Mouse (Mus musculus): ENCODE data around the gene Ada. TPM values are rescaled to one million over a fixed set of nuclear protein-coding genes. Genes with fewer than 3 reads are reported as not detected.

The Ada gene
- total and polyA plus RNA-seq, 3 experiments: 18.0 to 24.0 (median 19.9) TPM

GRCm38 (mm10) chr2:163702921-163703320, 47.1 kb downstream of the Ada start:
- Histone ChIP-seq H3K4me1 (ENCODE audit: control insufficient read depth in 1 of 2, insufficient read depth in 2 of 2) (peaks cover 31 to 96% of the 10 kb centered on the region in 2 experiments), H3K9me3 (replicated peaks; ENCODE audit: low read length) (no peaks in the 10 kb centered on the region), H3K27ac (ENCODE audit: insufficient read depth, low read depth) (peak overlapping the region; percentile 97), H3K9ac (ENCODE audit: insufficient read depth, low read depth) (peak overlapping the region; percentile 78), H3K27me3 (replicated peaks) (no peaks in the 10 kb centered on the region), H3K4me3 (replicated peaks in 1 of 3; ENCODE audit: low read depth in 2 of 3, low read length in 2 of 3, poor library complexity in 1 of 3) (no peak overlapping the region), H3K79me2 (replicated peaks; ENCODE audit: control insufficient read depth, extremely low read depth, insufficient read depth, poor library complexity, severe bottlenecking) (peaks cover 96% of the 10 kb centered on the region), H3K4me2 (ENCODE audit: insufficient read depth, low read depth, poor library complexity, severe bottlenecking) (peak overlapping the region; percentile 24), H3K36me3 (replicated peaks in 1 of 2; ENCODE audit: control insufficient read depth in 1 of 2, insufficient read depth in 1 of 2, low read length in 1 of 2) (peaks cover 24 to 56% of the 10 kb centered on the region in 2 experiments)
- dilution Hi-C loops (cut with MboI; ENCODE audit: extremely low pct_ligation_motif_present, extremely low pct_unique_long_range_greater_than_20kb, low sequenced_read_pairs) (no loop called here), in situ Hi-C loops (cut with MboI; ENCODE audit: low pct_ligation_motif_present, low pct_unique_long_range_greater_than_20kb, low sequenced_read_pairs) (no loop called here)
- TF ChIP-seq RCOR1 (conservative IDR thresholded peaks at IDR 0.05; ENCODE audit: low read depth, low read length) (no peak), MAX (IDR thresholded peaks at IDR 0.05; ENCODE audit: low read length) (no peak), KAT2A (IDR thresholded peaks at IDR 0.05; ENCODE audit: insufficient replicate concordance, low read length) (no peak), IRF4 (IDR thresholded peaks at IDR 0.05; ENCODE audit: low read depth, low read length) (no peak), USF2 (conservative IDR thresholded peaks at IDR 0.05; ENCODE audit: low read depth, low read length) (no peak), BHLHE40 (IDR thresholded peaks at IDR 0.05; ENCODE audit: low read depth, low read length) (no peak), NELFE (IDR thresholded peaks at IDR 0.05; ENCODE audit: low read depth, low read length) (no peak), POLR2A (IDR thresholded peaks at IDR 0.05; ENCODE audit: low read depth, low read length) (no peak), MEF2A (IDR thresholded peaks at IDR 0.05; ENCODE audit: borderline replicate concordance, low read depth, low read length) (no peak), ZC3H11A (IDR thresholded peaks at IDR 0.05; ENCODE audit: low read depth, low read length) (no peak), JUND (conservative IDR thresholded peaks at IDR 0.05; ENCODE audit: low read depth, low read length) (no peak), MAZ (IDR thresholded peaks at IDR 0.05; ENCODE audit: low read depth, low read length) (no peak)
- no peak for DNase-seq (ENCODE audit: extremely low read depth)

- Histone ChIP-seq H3K9me3 (replicated peaks; ENCODE audit: low read length) (no peaks in the 10 kb centered on the region), H3K4me3 (replicated peaks in 1 of 3; ENCODE audit: low read depth in 2 of 3, low read length in 2 of 3, poor library complexity in 1 of 3) (no peak overlapping the region), H3K4me2 (ENCODE audit: insufficient read depth, low read depth, poor library complexity, severe bottlenecking) (peak overlapping the region; percentile 24), H3K4me1 (ENCODE audit: control insufficient read depth in 1 of 2, insufficient read depth in 2 of 2) (peaks cover 33 to 96% of the 10 kb centered on the region in 2 experiments), H3K27me3 (replicated peaks) (no peaks in the 10 kb centered on the region), H3K79me2 (replicated peaks; ENCODE audit: control insufficient read depth, extremely low read depth, insufficient read depth, poor library complexity, severe bottlenecking) (peaks cover 98% of the 10 kb centered on the region), H3K27ac (ENCODE audit: insufficient read depth, low read depth) (peak overlapping the region; percentile 97), H3K36me3 (replicated peaks in 1 of 2; ENCODE audit: control insufficient read depth in 1 of 2, insufficient read depth in 1 of 2, low read length in 1 of 2) (peaks cover 24 to 53% of the 10 kb centered on the region in 2 experiments), H3K9ac (ENCODE audit: insufficient read depth, low read depth) (peak overlapping the region; percentile 78)
- dilution Hi-C loops (cut with MboI; ENCODE audit: extremely low pct_ligation_motif_present, extremely low pct_unique_long_range_greater_than_20kb, low sequenced_read_pairs): no loop called here
- in situ Hi-C loops (cut with MboI; ENCODE audit: low pct_ligation_motif_present, low pct_unique_long_range_greater_than_20kb, low sequenced_read_pairs): no loop called here
- peak; percentile 63 for DNase-seq (ENCODE audit: extremely low read depth)
- TF ChIP-seq RAD21 (IDR thresholded peaks at IDR 0.05; ENCODE audit: low read depth, low read length) (no peak), USF1 (IDR thresholded peaks at IDR 0.05; ENCODE audit: low read depth, low read length) (no peak), BHLHE40 (IDR thresholded peaks at IDR 0.05; ENCODE audit: low read depth, low read length) (no peak), MAX (IDR thresholded peaks at IDR 0.05; ENCODE audit: low read length) (no peak), MAFK (IDR thresholded peaks at IDR 0.05; ENCODE audit: insufficient replicate concordance, low read length) (no peak), TBP (conservative IDR thresholded peaks at IDR 0.05; ENCODE audit: low read depth, low read length) (no peak), UBTF (IDR thresholded peaks at IDR 0.05; ENCODE audit: low read depth, low read length) (no peak), ETS1 (conservative IDR thresholded peaks at IDR 0.05; ENCODE audit: low read depth, low read length) (no peak), MYC (IDR thresholded peaks at IDR 0.05; ENCODE audit: low read depth, low read length) (no peak), ZMIZ1 (IDR thresholded peaks at IDR 0.05; ENCODE audit: low read depth, low read length) (no peak), ZC3H11A (IDR thresholded peaks at IDR 0.05; ENCODE audit: low read depth, low read length) (no peak), HCFC1 (IDR thresholded peaks at IDR 0.05; ENCODE audit: low read depth, low read length) (no peak), EP300 (IDR thresholded peaks at IDR 0.05; ENCODE audit: low read length) (peak; percentile 47; the same call in 1 of the 2 replicates), KAT2A (IDR thresholded peaks at IDR 0.05; ENCODE audit: insufficient replicate concordance, low read length) (no peak), CHD1 (IDR thresholded peaks at IDR 0.05; ENCODE audit: low read depth, low read length) (no peak), CHD2 (IDR thresholded peaks at IDR 0.05; ENCODE audit: low read length) (no peak), GABPA (IDR thresholded peaks at IDR 0.05; ENCODE audit: insufficient replicate concordance, low read depth, low read length) (no peak), SIN3A (IDR thresholded peaks at IDR 0.05; ENCODE audit: low read length) (no peak), CTCF (conservative IDR thresholded peaks at IDR 0.05 in 1 of 2, IDR thresholded peaks at IDR 0.05 in 1 of 2; ENCODE audit: low read depth in 2 of 2, low read length in 2 of 2) (peak in 1 of 2 experiments; percentile 20; a peak in 1 of 4 replicates), IRF4 (IDR thresholded peaks at IDR 0.05; ENCODE audit: low read depth, low read length) (0 out of 2 replicates have a peak, but pooled peaks have one; percentile 31), E2F4 (IDR thresholded peaks at IDR 0.05; ENCODE audit: insufficient replicate concordance, low read depth, low read length) (no peak), MEF2A (IDR thresholded peaks at IDR 0.05; ENCODE audit: borderline replicate concordance, low read depth, low read length) (no peak), JUND (conservative IDR thresholded peaks at IDR 0.05; ENCODE audit: low read depth, low read length) (no peak), SMC3 (IDR thresholded peaks at IDR 0.05; ENCODE audit: low read depth, low read length) (no peak; the same call in 1 of the 2 replicates), RCOR1 (conservative IDR thresholded peaks at IDR 0.05; ENCODE audit: low read depth, low read length) (no peak), ZKSCAN1 (IDR thresholded peaks at IDR 0.05; ENCODE audit: borderline replicate concordance, low read depth, low read length) (no peak), POLR2A (IDR thresholded peaks at IDR 0.05; ENCODE audit: low read depth, low read length) (no peak), PAX5 (IDR thresholded peaks at IDR 0.05; ENCODE audit: low read length) (no peak), USF2 (conservative IDR thresholded peaks at IDR 0.05; ENCODE audit: low read depth, low read length) (no peak)
Measured at GRCm38 (mm10) chr2:163702431-163702830, 47.6 kb downstream of the Ada start.

Measured in CH12.LX (cell line).